Mouse (Mus musculus): Measurements from ENCODE around the gene Dgat2.
A peak's percentile ranks its signal among the peaks of the same experiment; 100 is the strongest.

Dgat2 gene

GRCm38 (mm10) chr7:99193926-99194325, 11.4 kb upstream of the Dgat2 start:
- DNase-seq (ENCODE audit: low spot score): no peak

- DNase-seq (ENCODE audit: low spot score): no peak
Observed at GRCm38 (mm10) chr7:99191411-99191810, 8.9 kb upstream of the Dgat2 start.

DNA sequence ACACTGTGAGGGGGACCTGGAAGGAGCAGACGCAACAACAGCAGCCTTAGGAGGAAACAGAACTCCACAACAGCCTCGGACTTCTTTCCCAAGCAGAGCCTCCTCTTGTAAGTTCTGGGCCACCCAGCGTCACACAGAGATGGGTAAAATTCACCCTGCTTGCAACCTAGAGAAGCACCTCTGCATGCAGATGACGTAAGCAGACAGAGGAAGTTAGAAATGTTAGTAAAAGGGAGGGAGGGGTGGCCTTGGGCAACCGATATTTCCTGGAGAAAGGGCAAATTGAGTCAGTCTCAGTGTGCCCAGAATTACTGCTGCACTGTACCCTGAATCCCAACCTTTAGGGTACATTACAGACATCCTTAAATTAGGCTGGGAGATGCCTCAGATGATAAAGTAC, 7.4 kb upstream of the Dgat2 start:
- no peak for DNase-seq (ENCODE audit: low spot score)

- DNase-seq (ENCODE audit: low spot score): no peak
Observed at GRCm38 (mm10) chr7:99188630-99189029, 6.1 kb upstream of the Dgat2 start.

GRCm38 (mm10) chr7:99187451-99187850, 4.9 kb upstream of the Dgat2 start:
- DNase-seq (ENCODE audit: low spot score): no peak

DNA sequence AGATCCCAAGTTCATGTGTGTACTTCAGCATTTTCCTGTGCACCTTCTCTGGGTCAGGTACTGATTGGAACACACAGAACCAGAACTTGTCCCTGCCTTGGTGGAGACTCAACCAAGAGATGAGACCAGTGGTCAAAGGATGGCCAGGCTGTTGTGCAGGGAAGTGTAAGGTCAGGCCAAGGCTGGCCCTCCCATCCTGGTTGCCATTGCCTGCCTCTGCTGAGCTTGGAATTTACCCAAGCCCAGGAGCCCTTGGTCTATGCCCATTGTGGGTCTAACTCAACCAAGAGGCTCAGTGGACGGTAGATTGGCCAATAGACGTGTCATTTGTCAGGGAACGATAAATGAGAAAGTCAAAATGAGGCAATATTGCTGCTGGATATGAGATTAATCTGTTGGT, 2.9 kb upstream of the Dgat2 start:
- DNase-seq (ENCODE audit: low spot score): no peak

DNA sequence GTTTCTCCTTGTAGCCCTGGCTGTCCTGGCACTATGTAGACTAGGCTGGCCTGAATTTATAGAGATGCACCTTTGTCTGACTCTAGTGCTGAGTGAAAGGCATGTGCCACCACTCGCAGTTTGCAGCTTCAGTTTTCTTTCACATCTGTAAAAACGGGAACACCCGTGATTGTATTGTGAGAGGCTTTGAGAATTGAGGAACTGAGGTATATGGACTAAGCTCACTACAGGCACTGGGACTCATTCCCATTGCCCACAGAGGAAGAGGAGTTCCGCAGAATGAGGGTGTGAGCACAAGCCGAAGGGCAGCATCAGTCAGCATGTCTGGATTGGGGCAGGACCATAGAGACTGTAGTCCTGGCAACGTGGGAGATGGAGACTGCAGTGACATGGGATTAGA, 1.2 kb upstream of the Dgat2 start:
- no peak for DNase-seq (ENCODE audit: low spot score)

DNA sequence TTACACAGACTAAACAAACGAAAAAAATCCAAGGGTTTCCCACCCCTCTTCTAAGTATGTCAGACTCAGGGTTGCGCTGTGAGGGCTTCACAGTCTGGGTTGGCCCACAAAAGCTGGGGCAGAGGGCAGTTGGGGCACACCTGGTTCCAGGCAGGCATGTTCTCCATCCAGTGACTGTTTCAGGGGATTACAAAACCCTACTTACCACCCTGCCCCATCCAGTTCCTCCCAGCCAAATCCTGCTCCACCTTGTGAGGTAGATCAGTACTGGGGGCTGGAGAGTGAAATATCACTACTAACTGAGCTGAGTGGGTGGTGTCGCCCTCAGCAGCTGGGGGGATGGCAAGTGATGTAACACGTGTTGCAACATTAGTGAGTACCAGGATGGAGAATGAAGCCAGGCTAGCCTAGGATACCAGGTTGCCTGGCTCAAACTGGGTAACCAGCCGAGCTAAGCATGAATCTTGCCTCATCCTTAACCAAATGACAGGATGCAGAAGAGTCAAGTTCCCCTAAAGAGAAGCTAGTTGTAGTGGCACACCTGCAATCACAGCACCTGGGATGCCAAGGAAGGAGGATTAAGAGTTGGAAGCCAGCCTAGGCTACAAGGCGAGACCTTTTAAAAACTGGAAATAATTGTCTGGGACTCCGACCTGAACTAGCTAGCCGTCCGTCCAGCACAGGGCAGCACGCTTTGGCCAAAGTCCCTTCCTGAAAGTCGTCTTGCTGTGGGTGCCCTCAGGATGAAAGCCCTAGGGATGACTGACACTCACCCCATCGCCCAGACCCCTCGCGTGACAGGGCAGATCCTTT, 694 bp downstream of the Dgat2 start:
- peak; percentile 38 for DNase-seq (ENCODE audit: low spot score)

DNA sequence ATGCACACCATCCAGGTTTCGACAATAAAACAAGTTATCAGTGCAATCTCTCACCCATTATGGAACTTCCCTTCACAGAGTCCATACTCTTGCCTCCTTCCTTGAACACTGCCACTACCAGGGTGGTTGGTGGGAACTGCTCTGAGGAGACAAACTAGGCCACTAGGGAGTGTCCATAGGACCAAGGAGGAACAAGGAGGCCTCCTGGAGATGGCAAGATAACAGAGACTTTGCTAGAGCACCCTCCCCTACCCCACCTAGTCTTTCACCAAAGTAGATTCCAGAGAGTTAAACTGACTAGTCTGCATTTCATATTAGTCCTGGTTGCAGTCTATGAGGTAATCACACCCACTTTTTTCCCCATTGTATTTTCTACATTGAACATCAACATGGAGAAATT, 2.4 kb downstream of the Dgat2 start:
- no peak for DNase-seq (ENCODE audit: low spot score)

- no peak for DNase-seq (ENCODE audit: low spot score)
Observed at GRCm38 (mm10) chr7:99179271-99179670, 3.2 kb downstream of the Dgat2 start.

DNA sequence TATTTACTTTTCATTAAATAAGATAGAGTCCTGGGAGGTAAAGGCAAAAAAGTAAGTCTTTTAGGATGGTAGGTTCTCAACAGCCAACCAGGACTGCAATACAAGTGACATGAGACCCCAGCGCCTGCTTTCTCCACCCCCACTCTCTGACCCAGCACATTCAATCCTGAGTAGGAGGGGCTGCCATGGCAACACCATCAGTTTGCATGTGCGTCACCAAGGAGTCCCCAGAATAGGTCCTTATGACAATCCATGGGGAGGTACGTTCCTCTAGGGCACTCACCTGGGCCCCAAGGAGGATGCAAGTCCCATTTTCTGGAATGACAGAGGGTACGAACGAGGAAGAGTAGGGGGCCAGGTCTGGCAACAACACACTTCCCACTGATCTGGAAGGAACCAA, 5.1 kb downstream of the Dgat2 start:
- DNase-seq (ENCODE audit: low spot score): no peak

DNA sequence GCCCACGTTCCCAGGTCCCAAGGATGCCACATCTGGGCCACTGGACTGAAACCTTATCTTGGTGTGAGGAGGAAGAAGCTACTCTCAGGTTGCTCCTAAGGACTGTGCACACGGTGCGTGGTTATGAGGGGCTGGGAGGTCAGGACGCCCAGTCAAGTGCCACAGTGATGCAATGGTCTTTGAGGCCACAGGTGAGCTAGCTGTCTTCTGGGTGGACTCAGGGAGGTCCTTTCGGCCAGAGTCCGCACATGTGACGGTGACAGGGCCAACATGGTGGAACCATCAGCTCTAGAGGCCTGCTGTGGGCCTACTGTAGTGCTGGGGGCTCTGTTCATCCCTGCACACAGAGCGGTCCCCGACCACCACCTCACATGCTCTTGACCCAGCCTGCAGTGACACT, 6.9 kb downstream of the Dgat2 start:
- DNase-seq (ENCODE audit: low spot score): no peak

- DNase-seq (ENCODE audit: low spot score): no peak
Observed at GRCm38 (mm10) chr7:99175118-99175517, 7.4 kb downstream of the Dgat2 start.

- no peak for DNase-seq (ENCODE audit: low spot score)
Observed at GRCm38 (mm10) chr7:99174006-99174405, 8.5 kb downstream of the Dgat2 start.

DNA sequence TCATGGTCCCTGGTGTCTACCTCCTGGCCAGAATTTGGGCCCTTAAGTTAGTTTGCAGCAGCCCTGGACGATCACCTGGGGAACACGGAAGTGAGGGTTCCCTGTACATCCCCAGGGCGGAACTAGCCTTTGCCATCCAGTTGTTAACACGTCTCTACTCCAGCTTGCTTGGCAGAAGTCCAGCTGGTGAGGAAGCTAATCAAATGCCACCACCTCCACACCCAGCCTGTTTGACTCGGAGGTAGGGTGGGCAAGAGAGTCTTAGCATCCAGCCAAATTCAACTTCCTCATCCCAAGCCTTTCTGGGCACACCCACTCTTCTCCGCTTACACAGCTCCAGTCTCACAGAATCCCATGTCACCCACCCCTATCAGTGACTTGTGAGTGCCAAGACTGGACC, 9.6 kb downstream of the Dgat2 start:
- peak; percentile 22 for DNase-seq (ENCODE audit: low spot score)

DNA sequence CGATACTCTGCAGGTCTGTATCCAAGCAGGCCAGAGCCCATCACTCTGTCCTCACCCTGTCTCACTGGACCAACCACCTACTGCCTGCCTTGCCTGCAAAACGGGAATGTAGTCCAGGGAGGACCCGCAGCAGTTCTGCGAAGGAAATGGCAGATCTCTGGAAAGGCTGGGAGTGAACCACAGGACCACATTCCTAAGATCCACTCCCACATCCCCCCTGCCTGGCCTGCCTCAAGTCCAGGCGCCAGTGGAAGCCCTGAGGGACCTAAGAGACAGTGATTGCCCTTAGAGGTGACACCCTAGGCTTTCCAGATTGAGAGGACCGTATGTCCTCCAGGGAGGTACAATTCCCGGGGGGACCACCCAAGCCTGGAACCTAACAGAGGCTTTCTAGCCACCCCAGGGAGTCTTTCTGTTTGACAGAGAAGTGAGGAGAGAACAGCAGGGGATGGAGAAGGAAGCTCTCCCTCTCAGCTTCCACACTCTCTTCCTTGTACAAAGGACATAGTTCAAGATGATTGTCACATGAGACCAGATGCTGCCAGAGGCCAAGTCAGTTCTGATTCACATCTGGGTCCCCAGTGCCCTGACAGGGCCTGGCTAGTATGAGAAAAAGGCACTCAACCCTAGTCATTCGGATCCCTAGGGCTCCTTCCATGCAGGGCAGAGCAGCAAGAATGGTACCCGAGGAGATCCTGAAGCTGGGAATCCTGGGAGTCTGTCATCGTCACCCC, 10.6 kb downstream of the Dgat2 start:
- DNase-seq (ENCODE audit: low spot score): no peak

GRCm38 (mm10) chr7:99170519-99170918, 12.0 kb downstream of the Dgat2 start:
- DNase-seq (ENCODE audit: low spot score): no peak

DNA sequence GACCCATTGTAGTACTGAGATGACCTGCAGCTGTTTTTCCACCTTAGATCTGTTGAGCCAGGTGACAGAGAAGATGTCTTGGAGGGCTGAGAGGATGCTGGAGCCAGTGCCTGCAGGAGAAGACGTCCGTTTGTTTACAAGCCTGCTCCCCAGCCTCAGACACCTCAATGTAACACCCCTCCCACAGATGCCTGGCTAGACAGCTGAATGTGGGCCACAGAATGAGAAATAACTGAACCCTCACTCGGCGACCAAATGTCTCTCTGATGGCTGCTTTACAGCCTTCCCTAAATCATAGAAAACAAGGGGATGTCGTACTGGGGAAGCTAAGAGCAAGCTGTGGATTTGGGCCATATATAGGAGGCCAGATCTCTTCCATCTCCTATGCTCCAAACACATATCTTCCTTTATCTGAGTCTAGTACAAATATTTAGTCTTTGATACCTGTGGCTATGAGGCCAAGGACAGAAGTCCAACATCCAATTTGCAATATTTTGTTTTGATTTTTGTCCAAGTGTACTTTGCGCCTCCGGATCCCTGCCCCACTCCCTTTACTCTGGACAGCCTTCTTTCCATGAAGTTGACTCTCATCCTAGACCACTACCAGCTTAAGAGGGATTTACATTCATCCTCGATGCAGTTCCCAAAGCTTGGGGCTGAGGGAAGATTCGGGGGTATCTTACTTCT, 12.7 kb downstream of the Dgat2 start:
- no peak for DNase-seq (ENCODE audit: low spot score)

DNA sequence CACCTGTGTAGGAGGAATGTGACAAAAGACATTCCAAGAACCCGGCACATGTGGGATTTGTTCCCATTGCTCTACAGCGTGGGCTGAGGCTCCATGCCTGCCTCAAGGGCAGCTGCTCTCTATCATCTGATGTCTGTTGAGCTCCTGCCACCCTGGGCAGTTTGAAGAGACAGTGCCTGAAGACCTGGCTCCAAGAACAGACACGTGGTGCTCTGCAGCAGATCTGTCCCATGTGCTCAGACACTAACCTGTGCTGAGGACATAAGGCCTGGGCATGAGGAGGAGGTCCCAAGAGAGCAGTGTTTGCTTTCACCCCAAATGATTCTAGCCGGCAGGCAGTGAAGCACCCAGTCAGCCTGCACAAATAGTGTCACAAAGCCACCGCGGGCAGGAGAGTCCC, 13.8 kb downstream of the Dgat2 start:
- DNase-seq (ENCODE audit: low spot score): no peak

- DNase-seq (ENCODE audit: low spot score): no peak
Observed at GRCm38 (mm10) chr7:99167939-99168338, 14.6 kb downstream of the Dgat2 start.

DNA sequence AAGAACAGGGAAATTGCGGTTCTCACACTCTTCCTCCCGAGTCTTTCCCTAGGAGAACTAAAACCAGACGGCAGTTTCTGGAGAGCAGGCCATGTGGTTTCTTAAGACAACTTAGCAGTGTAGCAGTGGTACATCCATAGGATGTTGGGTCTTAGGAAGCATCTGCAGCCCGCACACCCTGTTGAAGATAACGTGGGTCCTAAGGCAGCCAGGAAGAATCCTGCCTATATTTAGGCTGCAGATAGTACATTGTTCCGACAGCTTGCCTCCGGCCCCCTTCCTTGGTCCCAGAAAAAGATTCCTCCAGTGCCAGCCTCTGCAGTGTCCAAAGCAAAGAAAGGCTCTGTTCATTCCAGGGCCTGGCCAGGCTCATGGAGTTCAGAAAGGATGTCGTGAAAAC, 16.4 kb downstream of the Dgat2 start:
- DNase-seq (ENCODE audit: low spot score): no peak

GRCm38 (mm10) chr7:99164873-99165410, 17.6 kb downstream of the Dgat2 start:
- DNase-seq (ENCODE audit: low spot score): no peak

GRCm38 (mm10) chr7:99162462-99162861, 20.1 kb downstream of the Dgat2 start:
- no peak for DNase-seq (ENCODE audit: low spot score)
